Mouse (Mus musculus) left cerebral cortex, adult 18-20 months (tissue): Measurements from ENCODE around the gene Mageb3. TPM values are rescaled to one million over a fixed set of nuclear protein-coding genes. Genes with fewer than 3 reads are reported as not detected.
"Not testable (repeated sequence)": the region's sequence is repeated elsewhere in the genome, so short reads cannot be mapped to it uniquely, and the experiment has no call there.

Source experiments
- DNase-seq, 2 experiments: peaks; one replicate each; pipeline ENCODE4 v3.0.0; 2021 to 2022; ENCODE audit warnings: low spot score in 2 of 2, mixed read lengths in 1 of 2
- long read RNA-seq, 2 experiments: library from polyadenylated mRNA; stranded (forward); transcript quantifications; one replicate each; pipeline ENCODE4 v2.0.0; 2021
- total RNA-seq, 2 experiments: library from RNA; stranded (reverse); gene quantifications; 2 replicates each; pipeline ENCODE4 v1.2.3; 2021

The Mageb3 gene
- total RNA-seq, result under 1 TPM in 1 of 2 experiments, not detected in 1; 0.21 TPM
- long read RNA-seq, experiment 1, partial matches to known transcripts, result 0 of 1 reads
- long read RNA-seq, experiment 1, other reads (novel, unspliced or antisense), result 0 of 1 reads
- long read RNA-seq, experiment 2, partial matches to known transcripts, result 0 of 1 reads
- long read RNA-seq, experiment 2, other reads (novel, unspliced or antisense), result 0 of 1 reads

GRCm38 (mm10) chr2:121955765-121956223 lies at the start of gene Mageb3, which contains the start of gene Ctdspl2:
TSS of gene Mageb3 (minus strand) at chr2:121956092.
TSS of gene Ctdspl2 (plus strand) at chr2:121956001.
- peak; percentile 90 to 94 for DNase-seq

GRCm38 (mm10) chr2:121995738-121996137 lies 39.8 kb upstream of the Mageb3 start:
- DNase-seq, result no peak

- no peak for DNase-seq
These were observed 1.4 kb upstream of the Mageb3 start for GRCm38 (mm10) chr2:121957216-121957792.

GRCm38 (mm10) chr2:121956224-121957018 lies 529 bp upstream of the Mageb3 start:
- peak; percentile 93 to 97 for DNase-seq

GRCm38 (mm10) chr2:121954971-121955656 lies 778 bp downstream of the Mageb3 start:
- DNase-seq, result no peak

GRCm38 (mm10) chr2:121943364-121943763 lies 12.5 kb downstream of the Mageb3 start:
- DNase-seq, result no peak

GRCm38 (mm10) chr2:121937624-121938023 lies 18.3 kb downstream of the Mageb3 start:
- not testable (repeated sequence) for DNase-seq

- no peak for DNase-seq
These were observed 39.6 kb downstream of the Mageb3 start for GRCm38 (mm10) chr2:121916047-121916970.

GRCm38 (mm10) chr2:121909975-121910374 lies 45.9 kb downstream of the Mageb3 start:
- no peak for DNase-seq

Other genes starting within 250 kb of the Mageb3 start
- gene Frmd5, start 149.0 kb downstream of the Mageb3 start, total RNA-seq, result 10 to 100 TPM; 51.7 to 53.0 TPM
- 10 to 100 TPM; 88.5 to 93.0 TPM for gene Casc4, start 89.1 kb downstream of the Mageb3 start, total RNA-seq
- 10 to 100 TPM; 34.0 to 37.8 TPM for gene Ctdspl2, start 91 bp downstream of the Mageb3 start, total RNA-seq
- gene Eif3j1, start 72.5 kb upstream of the Mageb3 start, total RNA-seq, result 10 to 100 TPM; 17.2 to 17.9 TPM
- gene Spg11, start 162.3 kb upstream of the Mageb3 start, total RNA-seq, result 10 to 100 TPM; 15.9 to 16.1 TPM
- 100 to 1,000 TPM; 121 to 139 TPM for gene B2m, start 191.6 kb upstream of the Mageb3 start, total RNA-seq
- not detected for gene Trim69, start 204.6 kb upstream of the Mageb3 start, total RNA-seq
- gene Patl2, start 230.1 kb upstream of the Mageb3 start, total RNA-seq, result under 1 TPM in 1 of 2 experiments, not detected in 1; 0.14 TPM
- not detected for gene Terb2, start 230.2 kb upstream of the Mageb3 start, total RNA-seq